Mouse (Mus musculus) stomach, embryonic 15.5 days (tissue): Measurements from ENCODE around the gene Chst13. TPM values are rescaled to one million over a fixed set of nuclear protein-coding genes. Genes with fewer than 3 reads are reported as not detected.

Source experiments
- ATAC-seq: fragments of 200-750 bp; cut with Nextera tagmentation; 2 replicates; pipeline ENCODE4 v1.8.0; 2017; ENCODE audit warnings: low read depth, moderate number of reproducible peaks, moderate TSS enrichment; ENCODE audit not compliant: insufficient read depth, low FRiP score
- H3K27ac ChIP-seq: fragments of 300-500 bp; sonication (generic); 2 replicates; pipeline ENCODE4 v1.5.1; 2015; ENCODE audit warnings: mild to moderate bottlenecking, inconsistent platforms
- H3K27me3 ChIP-seq: fragments of 300-500 bp; sonication (generic); replicated peaks from 2 replicates; pipeline ENCODE4 v1.6.1; 2015; ENCODE audit warnings: inconsistent platforms
- H3K36me3 ChIP-seq: fragments of 300-500 bp; sonication (generic); 2 replicates; pipeline ENCODE4 v1.6.1; 2015; ENCODE audit warnings: inconsistent platforms
- H3K4me1 ChIP-seq: fragments of 300-500 bp; sonication (generic); 2 replicates; pipeline ENCODE4 v1.6.1; 2015; ENCODE audit warnings: inconsistent platforms
- H3K4me2 ChIP-seq: fragments of 300-500 bp; sonication (generic); 2 replicates; pipeline ENCODE4 v1.6.1; 2015; ENCODE audit warnings: mild to moderate bottlenecking, inconsistent platforms
- H3K4me3 ChIP-seq: fragments of 300-500 bp; sonication (generic); replicated peaks from 2 replicates; pipeline ENCODE4 v1.5.1; 2015; ENCODE audit warnings: inconsistent platforms
- H3K9ac ChIP-seq: fragments of 300-500 bp; sonication (generic); 2 replicates; pipeline ENCODE4 v1.6.1; 2015; ENCODE audit warnings: inconsistent platforms
- H3K9me3 ChIP-seq: fragments of 300-500 bp; sonication (generic); 2 replicates; pipeline ENCODE4 v1.6.1; 2016; ENCODE audit warnings: inconsistent platforms
- WGBS: fragments of 180-500 bp; shearing (Covaris S2); methylation state at CpG from one replicate; pipeline ENCODE4 v1.1.7; 2015; 5-methylcytosine and 5-hydroxymethylcytosine counted together
- polyA plus RNA-seq: library from polyadenylated mRNA; unstranded; fragments of >200 nt; fragmentation: Nextera tagmentation; extraction: Ambion mirVana; gene quantifications from 2 replicates; pipeline ENCODE4 v1.2.1, GENCODE M21; 2015

The Chst13 gene
- polyA plus RNA-seq, 1 experiment from 2014 or later = 1.7 TPM

GRCm38 (mm10) chr6:90317510-90318258 lies 7.3 kb downstream of the Chst13 start:
- Histone ChIP-seq H3K4me3 (no peak overlapping the region), H3K9me3 (no peaks in the 10 kb centered on the region), H3K4me1 (no peaks in the 10 kb centered on the region), H3K36me3 (no peaks in the 10 kb centered on the region), H3K9ac (no peak overlapping the region), H3K27me3 (no peaks in the 10 kb centered on the region), H3K4me2 (no peak overlapping the region), H3K27ac (no peak overlapping the region)
- ATAC-seq = no peak
- 83% methylated on average over 2 of the region's 2 CpGs for WGBS

GRCm38 (mm10) chr6:90315961-90316360 lies 9.0 kb downstream of the Chst13 start:
- Histone ChIP-seq H3K4me2 (no peak overlapping the region), H3K9me3 (no peaks in the 10 kb centered on the region), H3K4me1 (no peaks in the 10 kb centered on the region), H3K27me3 (no peaks in the 10 kb centered on the region), H3K36me3 (no peaks in the 10 kb centered on the region), H3K9ac (no peak overlapping the region), H3K27ac (no peak overlapping the region), H3K4me3 (no peak overlapping the region)
- no peak for ATAC-seq
- WGBS = 82% methylated on average over 5 of the region's 5 CpGs

GRCm38 (mm10) chr6:90308839-90309778 lies 15.9 kb downstream of the Chst13 start:
- no peaks in the 10 kb centered on the region for H3K9me3 ChIP-seq
- no peaks in the 10 kb centered on the region for H3K27me3 ChIP-seq
- no peak overlapping the region for H3K4me2 ChIP-seq
- no peak for ATAC-seq
- H3K4me1 ChIP-seq = no peaks in the 10 kb centered on the region
- no peak overlapping the region for H3K9ac ChIP-seq
- WGBS = 81% methylated on average over 87 of the region's 87 CpGs
- no peak overlapping the region for H3K4me3 ChIP-seq
- H3K27ac ChIP-seq = no peak overlapping the region
- H3K36me3 ChIP-seq = no peaks in the 10 kb centered on the region

GRCm38 (mm10) chr6:90306315-90306975 lies 18.5 kb downstream of the Chst13 start:
- Histone ChIP-seq H3K4me1 (no peaks in the 10 kb centered on the region), H3K9ac (no peak overlapping the region), H3K27me3 (no peaks in the 10 kb centered on the region), H3K4me3 (no peak overlapping the region), H3K9me3 (no peaks in the 10 kb centered on the region), H3K27ac (no peak overlapping the region), H3K36me3 (no peaks in the 10 kb centered on the region), H3K4me2 (no peak overlapping the region)
- no peak; the same call in 1 of the 2 replicates for ATAC-seq
- WGBS = 82% methylated on average over 6 of the region's 6 CpGs

GRCm38 (mm10) chr6:90300919-90301318 lies 24.1 kb downstream of the Chst13 start, which contains the start of gene BC048671:
TSS of gene BC048671 (plus strand) at chr6:90301219.
- Histone ChIP-seq H3K36me3 (no peaks in the 10 kb centered on the region), H3K9me3 (no peaks in the 10 kb centered on the region), H3K27ac (no peak within 1 kb of the TSS), H3K27me3 (no peaks in the 10 kb centered on the region), H3K9ac (no peak within 1 kb of the TSS), H3K4me2 (no peak within 1 kb of the TSS), H3K4me1 (no peaks in the 10 kb centered on the region), H3K4me3 (no peak within 1 kb of the TSS)
- ATAC-seq = no peak
- 82% methylated on average over 1 of the region's 1 CpGs for WGBS

- no peak for ATAC-seq
- Histone ChIP-seq H3K4me1 (no peaks in the 10 kb centered on the region), H3K36me3 (no peaks in the 10 kb centered on the region), H3K4me3 (no peak overlapping the region), H3K27ac (no peak overlapping the region), H3K9me3 (no peaks in the 10 kb centered on the region), H3K9ac (no peak overlapping the region), H3K4me2 (no peak overlapping the region), H3K27me3 (no peaks in the 10 kb centered on the region)
- WGBS = 51% methylated on average over 12 of the region's 12 CpGs
Measured at GRCm38 (mm10) chr6:90288265-90288664, 36.7 kb downstream of the Chst13 start.

Other genes with a start within 250 kb of the Chst13 start
- gene Vmn1r49, start 246.7 kb downstream of the Chst13 start, polyA plus RNA-seq = not detected in 2 replicates
- not detected in 2 replicates for gene Vmn1r50, start 223.8 kb downstream of the Chst13 start, polyA plus RNA-seq
- 0.03 TPM in 1 of 2 replicates, not detected in the other for gene Vmn1r51, start 202.6 kb downstream of the Chst13 start, polyA plus RNA-seq
- not detected in 2 replicates for gene Vmn1r52, start 150.4 kb downstream of the Chst13 start, polyA plus RNA-seq
- gene V1ra8, start 122.4 kb downstream of the Chst13 start, polyA plus RNA-seq = not detected in 2 replicates
- not detected in 2 replicates for gene Vmn1r53, start 100.7 kb downstream of the Chst13 start, polyA plus RNA-seq
- gene Vmn1r54, start 78.9 kb downstream of the Chst13 start, polyA plus RNA-seq = not detected in 2 replicates
- not detected in 2 replicates for gene BC048671, start 24.0 kb downstream of the Chst13 start, polyA plus RNA-seq
- gene Uroc1, start 8.1 kb upstream of the Chst13 start, polyA plus RNA-seq = 0.46 and 1.2 TPM in 2 replicates
- 7.7 and 7.9 TPM in 2 replicates for gene Zxdc, start 44.3 kb upstream of the Chst13 start, polyA plus RNA-seq
- gene Cfap100, start 103.6 kb upstream of the Chst13 start, polyA plus RNA-seq = 0.40 and 0.57 TPM in 2 replicates
- gene Klf15, start 137.4 kb upstream of the Chst13 start, polyA plus RNA-seq = 11.5 and 13.5 TPM in 2 replicates
- 10.1 and 10.5 TPM in 2 replicates for gene Aldh1l1, start 161.2 kb upstream of the Chst13 start, polyA plus RNA-seq